Mouse (Mus musculus): ENCODE measurements around the gene Tm9sf4. TPM values are rescaled to one million over a fixed set of nuclear protein-coding genes. Genes with fewer than 3 reads are reported as not detected.

Gene Tm9sf4
- polyA plus RNA-seq, 1 experiment: 22.0 TPM

GRCm38 (mm10) chr2:153259030-153259863 lies 98.1 kb downstream of the Tm9sf4 start:
- TF ChIP-seq GATA1 (IDR thresholded peaks at IDR 0.05; ENCODE audit: low read length): no peak

Other genes with a start within 250 kb of the Tm9sf4 start
- not detected in 2 replicates for gene Mylk2, start 250.0 kb upstream of the Tm9sf4 start, polyA plus RNA-seq (2012)
- gene Foxs1, start 228.1 kb upstream of the Tm9sf4 start, polyA plus RNA-seq (2012): not detected in 2 replicates
- not detected in 2 replicates for gene Dusp15, start 209.6 kb upstream of the Tm9sf4 start, polyA plus RNA-seq (2012)
- gene Ttll9, start 198.8 kb upstream of the Tm9sf4 start, polyA plus RNA-seq (2012): not detected in 2 replicates
- gene Pdrg1, start 145.9 kb upstream of the Tm9sf4 start, polyA plus RNA-seq (2012): 52.8 and 80.7 TPM in 2 replicates
- not detected in 2 replicates for gene Xkr7, start 129.5 kb upstream of the Tm9sf4 start, polyA plus RNA-seq (2012)
- gene Ccm2l, start 95.3 kb upstream of the Tm9sf4 start, polyA plus RNA-seq (2012): not detected in 2 replicates
- gene Hck, start 52.8 kb upstream of the Tm9sf4 start, polyA plus RNA-seq (2012): not detected in 2 replicates
- 0.51 and 0.59 TPM in 2 replicates for gene Tspyl3, start 64.1 kb downstream of the Tm9sf4 start, polyA plus RNA-seq (2012)
- 25.6 and 35.2 TPM in 2 replicates for gene Plagl2, start 80.1 kb downstream of the Tm9sf4 start, polyA plus RNA-seq (2012)
- 10.2 and 11.8 TPM in 2 replicates for gene Pofut1, start 80.2 kb downstream of the Tm9sf4 start, polyA plus RNA-seq (2012)
- gene Kif3b, start 130.1 kb downstream of the Tm9sf4 start, polyA plus RNA-seq (2012): 2.8 and 3.7 TPM in 2 replicates
- gene Asxl1, start 184.5 kb downstream of the Tm9sf4 start, polyA plus RNA-seq (2012): 14.5 and 21.3 TPM in 2 replicates